Mouse (Mus musculus): ENCODE data around the gene Pde4dip. TPM values are rescaled to one million over a fixed set of nuclear protein-coding genes. Genes with fewer than 3 reads are reported as not detected.

Gene Pde4dip
- total RNA-seq, 2 experiments from 2014 or later: 1.4 to 2.9 TPM

DNA sequence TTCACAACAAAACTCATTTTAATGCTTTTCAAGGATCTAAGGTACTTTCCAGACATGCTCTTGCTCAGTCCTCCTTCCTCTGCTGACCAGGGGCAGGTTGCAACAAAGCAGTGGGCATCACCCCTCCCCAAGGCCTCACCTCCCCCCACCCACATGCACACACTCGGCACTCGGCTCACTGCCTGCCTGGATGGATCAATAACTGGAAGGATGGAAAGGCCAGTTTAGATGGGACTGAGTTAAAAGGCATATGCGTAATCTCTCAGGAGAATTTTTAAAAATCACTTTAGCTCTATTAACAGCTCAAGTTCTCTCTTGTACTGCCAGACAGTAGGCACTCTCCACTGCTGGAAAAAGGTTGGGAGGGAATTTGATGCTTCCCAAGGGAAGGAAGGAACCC lies 40.9 kb downstream of the Pde4dip start:
- ATAC-seq (replicated peaks; ENCODE audit: low FRiP score, poor library complexity, severe bottlenecking): no peak

DNA sequence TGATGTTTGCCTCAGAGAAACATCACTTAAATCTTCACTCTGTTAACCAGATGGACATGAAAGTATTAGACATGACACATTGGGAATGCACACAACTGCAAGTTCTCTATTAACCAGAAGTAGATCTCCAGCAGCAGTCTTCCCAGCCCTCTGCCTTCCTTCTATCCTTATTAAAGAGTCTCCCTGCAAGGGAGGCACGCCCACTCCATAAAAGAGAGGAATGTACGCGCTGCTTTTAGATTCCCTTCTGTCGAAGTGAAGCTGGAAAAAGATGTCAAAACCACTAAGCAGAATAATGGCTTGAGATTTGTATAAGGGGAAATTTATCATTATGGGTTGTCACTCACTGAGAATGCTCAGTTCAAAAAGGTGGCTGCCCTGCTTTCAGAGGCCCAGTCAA lies 42.1 kb downstream of the Pde4dip start:
- ATAC-seq (replicated peaks; ENCODE audit: low FRiP score, poor library complexity, severe bottlenecking): no peak

DNA sequence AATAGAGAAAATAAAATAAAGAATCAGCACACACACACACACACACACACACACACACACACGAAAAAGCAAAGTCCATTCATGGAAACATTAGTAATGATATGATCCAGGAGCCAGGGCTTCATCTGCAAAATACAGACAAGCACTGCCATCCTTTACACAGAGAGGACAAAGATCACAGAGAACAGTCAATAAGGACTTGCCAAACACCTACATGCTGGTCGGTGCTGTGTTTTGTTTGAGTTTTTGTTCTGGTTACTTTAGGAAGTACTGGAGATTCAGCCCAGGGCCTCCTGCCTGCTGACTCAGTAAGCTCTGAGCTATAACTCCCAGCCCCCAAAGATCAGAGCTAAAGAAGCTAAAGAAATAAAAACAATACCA lies 43.7 kb downstream of the Pde4dip start:
- ATAC-seq (replicated peaks; ENCODE audit: low FRiP score, poor library complexity, severe bottlenecking): no peak

DNA sequence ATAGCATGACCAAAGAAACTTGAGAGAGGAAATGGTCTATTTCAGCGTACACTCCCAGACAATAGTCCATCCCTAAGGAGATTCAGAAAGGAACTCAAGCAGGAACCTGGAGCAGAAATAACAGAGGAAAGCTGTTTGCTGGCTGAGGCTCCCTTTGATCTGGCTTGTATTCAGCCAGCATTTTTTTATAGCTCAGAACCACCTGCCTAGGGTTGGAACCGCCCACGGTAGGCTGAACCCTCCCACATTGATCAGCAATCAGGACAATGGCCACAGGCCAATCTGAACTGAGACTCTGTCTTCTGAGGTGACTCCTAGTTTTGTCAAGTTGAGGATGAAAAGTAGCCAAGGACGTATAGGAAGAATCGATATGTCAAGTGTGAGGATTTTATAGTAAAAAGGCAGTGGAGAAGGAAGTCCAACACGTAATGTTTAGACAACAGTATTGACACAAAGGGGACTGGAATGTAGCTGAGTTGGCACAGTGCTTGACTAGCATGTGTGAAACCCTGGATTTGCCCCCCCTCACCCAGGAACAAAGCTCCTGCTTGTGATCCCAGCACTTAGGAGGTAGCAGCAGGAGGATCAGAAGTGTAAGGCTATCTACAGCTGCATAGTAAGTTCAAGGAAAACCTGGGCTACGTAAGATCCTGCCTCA lies 44.2 kb downstream of the Pde4dip start:
- ATAC-seq (replicated peaks; ENCODE audit: low FRiP score, poor library complexity, severe bottlenecking): no peak

GRCm38 (mm10) chr3:97842641-97843040 lies 45.9 kb downstream of the Pde4dip start:
- no peak for ATAC-seq (replicated peaks; ENCODE audit: low FRiP score, poor library complexity, severe bottlenecking)

GRCm38 (mm10) chr3:97840439-97840838 lies 48.1 kb downstream of the Pde4dip start:
- no peak for ATAC-seq (replicated peaks; ENCODE audit: low FRiP score, poor library complexity, severe bottlenecking)

DNA sequence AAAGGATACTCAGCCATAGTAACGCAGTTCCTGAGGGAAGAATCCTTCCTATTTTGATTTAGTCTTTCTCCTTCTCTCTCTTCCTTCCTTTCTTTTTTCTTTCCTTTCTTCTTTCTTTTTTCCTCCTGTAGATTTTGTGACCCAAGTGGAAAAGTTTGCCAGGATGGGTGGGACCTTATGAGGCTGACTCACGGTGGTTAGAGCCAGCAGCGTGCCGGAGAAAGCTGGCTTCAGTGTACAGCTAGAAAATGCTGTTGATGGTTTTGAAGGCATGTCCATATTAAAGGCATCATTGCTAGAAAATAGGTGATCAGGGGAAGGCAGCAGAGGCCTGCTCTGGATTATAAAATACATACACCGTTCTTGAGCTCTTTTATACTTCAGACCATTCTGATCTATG lies 52.6 kb downstream of the Pde4dip start:
- ATAC-seq (replicated peaks; ENCODE audit: low FRiP score, poor library complexity, severe bottlenecking): no peak

DNA sequence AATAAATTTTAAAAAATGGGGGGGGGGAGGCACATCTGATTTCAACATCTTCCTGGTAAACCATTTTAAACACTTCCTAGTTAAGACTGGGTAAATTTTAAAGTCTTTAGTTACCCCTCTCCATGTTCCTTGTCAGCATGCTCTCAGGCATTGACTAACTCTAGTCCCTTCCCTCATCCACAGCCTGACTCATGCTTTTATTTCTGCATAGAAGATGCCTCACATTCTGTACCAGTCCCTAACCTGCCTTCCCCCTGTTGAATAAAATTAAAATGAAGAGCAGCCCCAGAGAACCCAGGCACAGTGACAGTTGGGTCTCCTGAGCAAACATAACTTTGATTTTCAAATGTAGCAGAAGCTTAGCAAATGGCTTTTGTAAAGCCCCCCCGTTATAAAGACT lies 53.9 kb downstream of the Pde4dip start:
- ATAC-seq (replicated peaks; ENCODE audit: low FRiP score, poor library complexity, severe bottlenecking): no peak

DNA sequence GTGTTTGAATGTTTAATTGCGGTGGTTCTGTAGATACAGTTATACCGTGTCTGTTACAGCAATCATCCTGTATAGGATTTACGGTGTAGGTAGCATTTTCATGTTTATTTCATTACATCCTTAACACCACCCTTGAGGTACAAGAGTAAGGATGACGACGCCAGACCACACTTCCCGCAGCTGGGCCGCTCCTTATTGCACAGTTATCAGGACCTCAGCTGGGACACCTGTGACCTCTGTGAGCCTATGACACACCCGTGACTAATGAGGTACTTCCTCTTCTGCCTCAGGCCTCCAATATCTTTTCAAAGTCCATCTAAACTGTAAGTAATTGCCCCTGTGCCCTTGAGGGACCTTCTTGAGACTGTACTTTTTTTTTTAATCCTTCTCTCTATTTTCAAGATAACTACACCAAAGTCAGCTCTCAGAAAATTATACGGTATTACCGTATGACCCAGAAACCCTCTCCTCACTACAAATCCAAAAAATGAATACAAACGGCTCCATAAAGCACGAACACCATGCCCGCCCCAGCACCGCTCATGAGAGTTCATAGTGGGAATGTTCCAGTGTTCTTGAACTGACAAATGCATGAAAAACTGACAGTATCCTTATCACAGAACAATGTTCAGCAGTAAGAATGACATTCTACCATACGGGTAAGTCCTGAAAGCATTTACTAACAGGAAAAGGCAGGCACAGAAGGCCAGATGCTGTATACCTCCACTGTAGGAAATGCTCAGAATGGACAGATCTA lies 56.8 kb downstream of the Pde4dip start:
- no peak for ATAC-seq (replicated peaks; ENCODE audit: low FRiP score, poor library complexity, severe bottlenecking)

DNA sequence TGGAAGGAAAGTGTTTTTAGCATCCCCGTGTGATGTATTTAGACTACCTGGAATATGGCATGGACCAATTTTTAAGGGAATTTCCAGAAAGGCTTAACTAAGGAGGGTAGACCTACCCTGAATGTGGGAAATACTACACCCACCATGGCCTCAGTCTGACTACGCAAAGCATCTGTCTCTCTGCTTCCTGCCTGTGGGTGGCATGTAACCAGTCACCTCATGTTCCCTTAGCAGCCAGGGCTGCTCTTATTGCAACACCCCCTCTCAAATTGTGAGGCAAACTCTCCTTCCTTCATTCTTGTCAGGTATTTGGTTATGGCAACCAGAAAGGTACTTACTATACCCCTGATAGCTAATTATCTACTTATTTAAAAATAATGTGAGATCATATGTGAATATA lies 57.9 kb downstream of the Pde4dip start:
- ATAC-seq (replicated peaks; ENCODE audit: low FRiP score, poor library complexity, severe bottlenecking): no peak

DNA sequence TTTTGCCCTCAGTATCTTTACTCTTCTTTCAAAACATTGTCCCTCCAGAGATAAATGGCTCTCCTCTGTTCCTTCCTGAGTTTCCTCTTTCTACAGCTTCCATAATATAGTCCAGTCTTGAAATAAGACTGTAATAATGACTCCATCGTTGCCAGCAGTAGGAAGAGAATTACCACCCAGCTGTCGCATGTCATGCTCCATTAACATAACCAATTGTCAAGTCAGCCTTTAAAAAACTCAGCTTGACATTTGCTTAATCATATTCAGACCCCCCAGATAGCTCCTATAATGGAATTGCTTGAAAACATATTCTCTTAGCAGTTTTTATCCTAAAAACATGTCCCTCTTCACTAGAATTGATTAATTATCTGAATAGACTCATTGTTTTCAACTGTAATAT lies 58.4 kb downstream of the Pde4dip start:
- ATAC-seq (replicated peaks; ENCODE audit: low FRiP score, poor library complexity, severe bottlenecking): no peak

DNA sequence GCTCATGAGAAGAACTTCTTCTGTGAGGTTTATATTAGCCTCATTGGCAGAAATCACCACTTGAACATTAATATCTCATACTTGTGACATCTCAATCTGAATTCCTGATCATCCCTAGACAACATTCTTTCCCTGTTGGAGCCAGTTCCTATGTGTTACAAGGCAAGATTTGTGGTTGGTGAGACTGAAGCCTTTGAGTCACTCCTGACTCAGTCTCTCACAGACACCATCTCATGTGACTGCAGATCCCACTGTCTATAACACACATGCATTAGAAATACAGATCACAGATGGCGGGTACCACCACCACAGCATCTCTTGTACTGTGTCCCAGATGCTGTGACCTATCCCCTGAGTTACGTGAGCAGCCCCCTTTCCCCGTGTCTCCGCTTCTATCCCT lies 60.2 kb downstream of the Pde4dip start:
- no peak for ATAC-seq (replicated peaks; ENCODE audit: low FRiP score, poor library complexity, severe bottlenecking)

GRCm38 (mm10) chr3:97825246-97825645 lies 63.3 kb downstream of the Pde4dip start:
- no peak for ATAC-seq (replicated peaks; ENCODE audit: low FRiP score, poor library complexity, severe bottlenecking)

DNA sequence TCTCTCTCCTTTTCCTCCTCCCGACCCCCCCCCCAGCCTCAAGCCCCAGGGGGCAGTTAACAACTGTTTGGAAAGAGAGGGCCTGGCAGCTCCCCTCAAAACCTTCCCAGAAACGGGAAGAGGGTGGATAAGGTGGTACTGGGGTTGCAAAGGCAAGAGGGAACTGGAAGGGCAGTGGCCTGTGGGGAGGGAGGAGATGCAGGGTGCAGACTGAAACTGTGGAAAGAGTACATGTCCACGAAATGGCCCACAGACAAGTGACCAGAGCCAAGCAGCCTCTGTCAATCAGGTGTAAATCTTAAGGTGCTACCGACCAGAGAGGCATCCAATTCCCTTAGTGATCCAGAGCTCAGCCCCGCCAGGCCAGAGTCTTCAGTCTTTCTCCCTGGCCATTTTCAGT lies 63.8 kb downstream of the Pde4dip start:
- ATAC-seq (replicated peaks; ENCODE audit: low FRiP score, poor library complexity, severe bottlenecking): no peak

DNA sequence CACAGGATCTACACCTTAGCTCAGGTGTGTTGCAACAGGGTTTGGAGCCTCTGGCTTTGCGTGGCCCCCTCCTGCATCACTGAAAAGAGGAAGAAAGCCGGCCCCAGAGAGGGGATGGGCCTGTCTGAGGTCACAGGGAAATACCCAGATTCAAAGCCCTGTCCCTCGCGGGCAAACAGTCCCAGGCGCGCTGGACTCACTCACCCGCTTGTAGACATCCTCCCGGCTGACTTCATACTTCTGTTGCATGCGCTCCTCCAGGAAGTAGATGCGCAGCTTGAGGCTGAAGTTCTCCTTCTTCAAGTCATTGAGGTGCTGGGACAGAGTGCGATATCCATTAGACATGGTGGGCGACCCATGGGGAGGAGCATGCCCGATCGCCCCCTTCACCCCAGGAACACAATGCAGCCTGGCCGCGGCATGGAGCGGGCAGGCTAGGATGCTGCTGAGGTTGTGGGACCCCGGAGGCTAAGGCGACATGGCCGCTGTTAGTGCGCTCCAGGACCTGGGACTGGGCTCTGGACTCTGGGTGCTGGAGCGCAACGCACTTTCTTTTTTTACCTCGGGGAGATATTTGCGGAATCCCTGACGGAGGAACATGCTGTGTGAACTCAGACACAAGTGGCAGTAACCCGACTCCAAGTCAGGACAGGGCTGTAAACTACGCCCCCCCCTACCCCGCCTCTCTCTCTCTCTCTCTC lies 64.3 kb downstream of the Pde4dip start:
- ATAC-seq (replicated peaks; ENCODE audit: low FRiP score, poor library complexity, severe bottlenecking): no peak

GRCm38 (mm10) chr3:97823438-97823837 lies 65.1 kb downstream of the Pde4dip start:
- no peak for ATAC-seq (replicated peaks; ENCODE audit: low FRiP score, poor library complexity, severe bottlenecking)

DNA sequence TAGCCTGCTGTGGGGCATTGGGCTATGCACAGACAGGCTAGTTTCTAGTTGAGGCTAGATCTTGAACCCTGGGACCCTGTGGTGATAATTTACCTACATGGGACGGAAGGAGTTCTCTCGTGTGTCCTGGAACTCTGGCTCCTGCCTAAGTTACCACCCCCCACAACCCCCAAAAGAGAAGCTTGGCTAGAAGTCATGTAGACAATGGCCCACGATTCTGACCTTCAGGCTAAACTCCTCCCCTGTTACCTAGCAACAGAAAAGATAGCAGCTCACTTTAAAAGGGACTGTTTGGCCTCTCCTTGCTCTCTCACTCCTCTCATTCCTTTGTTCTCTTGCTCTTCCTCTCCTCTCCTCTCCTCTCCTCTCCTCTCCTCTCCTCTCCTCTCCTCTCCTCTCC lies 69.5 kb downstream of the Pde4dip start:
- ATAC-seq (replicated peaks; ENCODE audit: low FRiP score, poor library complexity, severe bottlenecking): no peak

- ATAC-seq (replicated peaks; ENCODE audit: low FRiP score, poor library complexity, severe bottlenecking): no peak
These were observed 70.0 kb downstream of the Pde4dip start for GRCm38 (mm10) chr3:97818383-97818982.

- no peak for ATAC-seq (replicated peaks; ENCODE audit: low FRiP score, poor library complexity, severe bottlenecking)
These were observed 76.7 kb downstream of the Pde4dip start for GRCm38 (mm10) chr3:97811651-97812399.

DNA sequence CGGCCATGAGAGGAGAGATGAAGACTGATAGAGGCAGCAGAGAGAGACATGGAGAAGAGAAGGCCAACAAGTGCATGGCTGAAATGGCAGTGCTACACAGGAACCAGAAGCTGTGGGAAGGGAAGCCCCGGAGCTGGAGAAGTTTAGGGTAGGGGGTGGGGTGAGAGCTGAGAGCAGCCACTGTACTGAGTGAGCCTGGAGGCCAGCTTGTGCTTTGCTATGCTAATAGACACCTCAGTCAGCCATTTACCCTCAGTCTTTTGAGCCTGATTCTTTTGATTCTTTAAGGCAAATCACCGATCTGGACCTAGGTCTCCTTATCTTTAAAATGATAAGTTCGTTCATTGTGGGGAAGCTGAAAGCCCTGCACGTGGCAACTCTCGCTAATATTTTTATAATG lies 77.3 kb downstream of the Pde4dip start:
- ATAC-seq (replicated peaks; ENCODE audit: low FRiP score, poor library complexity, severe bottlenecking): no peak

Data from erythroblast, adult 5-6 weeks (primary cell).